Mouse (Mus musculus) E14TG2a.4 (cell line): Measurements from ENCODE around the gene Tmem167.

Experiments
- CTCF ChIP-seq: conservative IDR thresholded peaks from 2 replicates; pipeline ENCODE4 v1.5.1; 2014; ENCODE audit warnings: low read length
- NANOG ChIP-seq: IDR thresholded peaks from 2 replicates; pipeline ENCODE4 v1.6.1; 2014; ENCODE audit warnings: borderline replicate concordance, low read length, mixed read lengths
- POU5F1 ChIP-seq: IDR thresholded peaks from 2 replicates; pipeline ENCODE4 v1.6.1; 2014; ENCODE audit warnings: low read length, borderline replicate concordance

GRCm38 (mm10) chr13:90089825-90090183, 881 bp downstream of the Tmem167 start:
- TF ChIP-seq CTCF (no peak), POU5F1 (no peak), NANOG (no peak)
